Mouse (Mus musculus) lung, adult 2 months (tissue): Measurements from ENCODE around the gene Smyd1. TPM values are rescaled to one million over a fixed set of nuclear protein-coding genes. Genes with fewer than 3 reads are reported as not detected.

Source experiments
- DNase-seq: peaks from one replicate; pipeline ENCODE4 v3.0.0; 2022
- H3K4me1 ChIP-seq: fragments of 200-500 bp; 2 replicates; pipeline ENCODE4 v1.6.1; 2011; ENCODE audit warnings: low read length; ENCODE audit not compliant: control insufficient read depth, insufficient read depth
- H3K4me3 ChIP-seq: fragments of 200-500 bp; replicated peaks from 2 replicates; pipeline ENCODE3; 2011; ENCODE audit warnings: low read depth, mild to moderate bottlenecking, control low read depth, low read length; ENCODE audit errors: extremely low read depth
- CTCF ChIP-seq: fragments of 200-500 bp; IDR thresholded peaks from 2 replicates; pipeline ENCODE4 v1.5.1; 2011; ENCODE audit warnings: mild to moderate bottlenecking, low read length, control low read depth; ENCODE audit not compliant: insufficient read depth
- POLR2A ChIP-seq: fragments of 200-500 bp; IDR thresholded peaks from 2 replicates; pipeline ENCODE4 v1.6.1; 2011; ENCODE audit warnings: low read depth, mild to moderate bottlenecking, control low read depth, low read length, borderline replicate concordance; ENCODE audit errors: extremely low read depth
- WGBS: fragments of 180-500 bp; shearing (Covaris S2); methylation state at CpG from one replicate; pipeline ENCODE4 v1.1.7; 2018; 5-methylcytosine and 5-hydroxymethylcytosine counted together
- polyA plus RNA-seq: library from polyadenylated mRNA; depleted of rRNA; stranded (reverse); fragments of >200 nt; gene quantifications from 2 replicates; pipeline ENCODE4 v1.2.3, GENCODE M21; 2012

Gene Smyd1
- polyA plus RNA-seq, 1 experiment: 7.0 TPM

GRCm38 (mm10) chr6:71197636-71198535 lies 124.1 kb downstream of the Smyd1 start:
- TF ChIP-seq POLR2A: no peak
- TF ChIP-seq CTCF: no peak
- Histone ChIP-seq H3K4me3 (no peak overlapping the region), H3K4me1 (no peaks in the 10 kb centered on the region)
- 81% methylated on average over 13 of the region's 13 CpGs for WGBS
- DNase-seq: no peak

DNA sequence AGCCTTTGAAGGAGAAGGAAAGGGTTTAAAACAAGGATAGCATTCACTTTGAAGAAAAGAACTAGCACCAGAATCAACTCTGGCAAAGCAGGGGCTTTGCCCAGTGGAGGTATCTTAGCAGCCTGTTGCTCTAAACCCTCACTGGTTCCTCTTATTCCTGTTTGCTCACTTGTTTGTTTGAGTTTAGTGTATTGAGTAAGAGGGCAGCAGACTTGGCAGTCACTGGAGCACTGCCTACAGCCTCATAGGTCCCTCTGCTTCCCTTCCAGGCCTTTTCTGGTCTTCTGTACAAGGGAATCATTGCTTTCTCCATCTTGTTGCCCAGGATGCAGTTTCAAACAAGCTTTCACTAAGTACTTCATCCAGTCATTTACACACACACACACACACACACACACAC lies 125.9 kb downstream of the Smyd1 start:
- TF ChIP-seq CTCF: no peak
- TF ChIP-seq POLR2A: no peak
- no peaks in the 10 kb centered on the region for H3K4me1 ChIP-seq
- no peak overlapping the region for H3K4me3 ChIP-seq
- DNase-seq: no peak

DNA sequence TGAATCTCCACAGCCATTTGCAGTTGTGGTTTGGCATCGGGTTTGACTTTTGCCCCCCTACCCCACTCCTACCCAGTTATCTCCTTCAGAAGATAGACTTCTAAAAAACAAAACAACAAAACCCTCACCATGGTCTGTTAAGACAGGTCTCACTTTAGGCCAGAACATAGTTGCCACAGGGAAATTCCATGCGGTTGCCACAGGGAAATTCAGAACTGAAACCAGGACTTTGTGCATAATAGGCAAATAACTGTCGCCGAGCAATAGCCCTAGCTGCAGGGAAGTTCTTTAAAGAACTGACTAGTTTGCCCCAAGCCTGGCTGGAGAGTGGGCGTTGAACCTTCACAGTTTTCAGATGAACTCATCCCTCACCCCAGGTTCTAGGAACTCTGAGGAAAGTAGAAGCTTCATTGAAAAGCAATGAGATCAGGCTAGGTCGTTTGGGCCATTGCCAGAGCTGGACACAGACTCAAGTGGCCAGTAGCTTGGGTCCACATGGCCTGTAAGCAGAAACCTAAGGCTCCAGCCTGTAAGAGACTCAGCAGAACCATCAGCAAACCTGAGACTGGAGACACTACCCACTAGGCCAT lies 128.8 kb downstream of the Smyd1 start:
- 70% methylated on average over 6 of the region's 6 CpGs for WGBS

GRCm38 (mm10) chr6:71190501-71190900 lies 131.5 kb downstream of the Smyd1 start:
- WGBS: 82% methylated on average over 2 of the region's 2 CpGs
- Histone ChIP-seq H3K4me1 (no peaks in the 10 kb centered on the region), H3K4me3 (no peak overlapping the region)
- DNase-seq: no peak
- TF ChIP-seq CTCF (no peak), POLR2A (no peak)

More for the DNA sequence above, 128.8 kb downstream of the Smyd1 start:
- H3K4me1 ChIP-seq: no peaks in the 10 kb centered on the region
- no peak overlapping the region for H3K4me3 ChIP-seq
- no peak for DNase-seq
- no peak for TF ChIP-seq POLR2A
- TF ChIP-seq CTCF: no peak

DNA sequence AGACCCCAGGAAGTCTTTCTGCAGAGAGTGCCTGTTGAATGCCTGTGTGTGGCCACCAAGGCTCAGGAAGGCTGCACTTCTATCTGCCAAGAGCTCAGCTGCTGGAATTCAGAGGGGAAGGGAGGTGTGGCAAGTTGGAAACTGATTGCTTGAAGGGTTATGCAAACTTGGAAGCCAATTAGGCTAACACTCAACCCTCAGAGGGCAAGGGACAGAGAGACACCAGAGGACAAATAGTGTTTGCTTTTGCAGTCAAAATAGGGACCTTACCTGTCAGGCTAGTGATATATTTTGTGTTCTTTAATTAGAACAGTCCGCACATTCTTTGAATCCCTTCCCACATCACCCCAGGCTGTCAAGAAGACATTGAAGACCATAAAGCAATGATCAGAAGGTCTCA lies 132.5 kb downstream of the Smyd1 start:
- Histone ChIP-seq H3K4me1 (no peaks in the 10 kb centered on the region), H3K4me3 (no peak overlapping the region)
- no peak for TF ChIP-seq POLR2A
- no peak for TF ChIP-seq CTCF
- no peak for DNase-seq
- 36% methylated on average over 1 of the region's 1 CpGs for WGBS

- no peak for DNase-seq
These were observed 137.0 kb downstream of the Smyd1 start for GRCm38 (mm10) chr6:71184941-71185604.

GRCm38 (mm10) chr6:71180596-71180995 lies 141.4 kb downstream of the Smyd1 start:
- Histone ChIP-seq H3K4me3 (no peak overlapping the region), H3K4me1 (no peaks in the 10 kb centered on the region)
- 82% methylated on average over 1 of the region's 1 CpGs for WGBS
- DNase-seq: no peak
- TF ChIP-seq POLR2A (no peak), CTCF (no peak)

More at GRCm38 (mm10) chr6:71184941-71185604, 137.0 kb downstream of the Smyd1 start:
- WGBS: 60% methylated on average over 7 of the region's 7 CpGs
- H3K4me1 ChIP-seq: no peaks in the 10 kb centered on the region
- H3K4me3 ChIP-seq: no peak overlapping the region
- TF ChIP-seq POLR2A (no peak), CTCF (no peak)

GRCm38 (mm10) chr6:71172812-71173580 lies 149.0 kb downstream of the Smyd1 start:
- H3K4me3 ChIP-seq: no peak overlapping the region
- DNase-seq: no peak
- TF ChIP-seq CTCF: no peak
- TF ChIP-seq POLR2A: no peak
- WGBS: 89% methylated on average over 10 of the region's 10 CpGs
- no peaks in the 10 kb centered on the region for H3K4me1 ChIP-seq

DNA sequence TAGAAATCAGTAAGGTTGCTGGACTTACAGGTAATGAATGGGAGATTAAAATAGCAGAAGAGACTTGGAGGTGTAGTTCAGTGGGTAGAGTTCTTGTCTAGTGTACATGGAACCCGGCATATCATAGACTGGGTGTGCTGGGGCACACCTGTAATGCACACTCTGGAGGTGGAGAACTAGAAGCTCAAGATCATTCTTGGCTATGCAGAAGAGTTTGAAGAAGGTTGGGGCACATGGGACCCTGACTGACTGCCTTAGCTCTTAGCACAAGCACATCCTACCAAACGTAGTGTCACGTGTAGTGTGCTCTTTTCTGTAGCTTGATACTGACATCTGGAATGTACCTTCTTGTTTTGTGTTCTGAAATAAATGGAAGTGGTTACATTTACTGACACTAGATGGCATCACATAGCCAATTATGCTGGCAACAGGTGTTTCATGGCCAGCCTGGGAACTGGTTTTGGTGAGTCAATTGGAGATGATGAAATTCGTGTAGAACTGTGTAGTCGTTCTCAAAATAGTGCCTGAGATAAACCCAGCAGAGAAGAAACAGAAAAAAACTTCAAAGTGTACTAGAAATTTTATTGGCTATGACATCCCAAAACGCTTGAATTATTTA lies 155.4 kb downstream of the Smyd1 start:
- 29% methylated on average over 6 of the region's 6 CpGs for WGBS
- DNase-seq: no peak
- H3K4me1 ChIP-seq: no peaks in the 10 kb centered on the region
- TF ChIP-seq POLR2A (no peak), CTCF (no peak)
- no peak overlapping the region for H3K4me3 ChIP-seq
